Mouse (Mus musculus) thymus, adult 2 months (tissue): ENCODE data around the gene Flnb.

Experiments used
- CTCF ChIP-seq: fragments of 200-500 bp; IDR thresholded peaks from 2 replicates; pipeline ENCODE4 v1.5.1; 2012; ENCODE audit warnings: mild to moderate bottlenecking, control low read depth, low read length, moderate library complexity, borderline replicate concordance; ENCODE audit not compliant: control insufficient read depth, poor library complexity, insufficient read depth; ENCODE audit errors: extremely low read depth
- POLR2A ChIP-seq: fragments of 200-500 bp; IDR thresholded peaks from 2 replicates; pipeline ENCODE4 v1.6.1; 2012; ENCODE audit warnings: mild to moderate bottlenecking, low read length, control low read depth, moderate library complexity; ENCODE audit not compliant: control insufficient read depth, poor library complexity, insufficient read depth; ENCODE audit errors: extremely low read depth

GRCm38 (mm10) chr14:7951234-7951633, 133.5 kb downstream of the Flnb start:
- TF ChIP-seq CTCF (no peak), POLR2A (no peak)
